Mouse (Mus musculus) kidney, embryonic 15.5 days (tissue): Measurements from ENCODE around the gene Chrng. TPM values are rescaled to one million over a fixed set of nuclear protein-coding genes. Genes with fewer than 3 reads are reported as not detected.
A peak's percentile ranks its signal among the peaks of the same experiment; 100 is the strongest.

Experiments
- ATAC-seq: fragments of 200-750 bp; cut with Nextera tagmentation; replicated peaks from 2 replicates; pipeline ENCODE4 v1.8.0; 2017; ENCODE audit warnings: moderate TSS enrichment; ENCODE audit not compliant: low FRiP score
- H3K27ac ChIP-seq: fragments of 300-500 bp; sonication (generic); 2 replicates; pipeline ENCODE4 v1.5.1; 2015; ENCODE audit warnings: mild to moderate bottlenecking, inconsistent platforms
- H3K27me3 ChIP-seq: fragments of 300-500 bp; sonication (generic); 2 replicates; pipeline ENCODE4 v1.6.1; 2015; ENCODE audit warnings: inconsistent platforms
- H3K36me3 ChIP-seq: fragments of 300-500 bp; sonication (generic); 2 replicates; pipeline ENCODE4 v1.6.1; 2015; ENCODE audit warnings: inconsistent platforms
- H3K4me1 ChIP-seq: fragments of 300-500 bp; sonication (generic); 2 replicates; pipeline ENCODE4 v1.6.1; 2015; ENCODE audit warnings: inconsistent platforms
- H3K4me2 ChIP-seq: fragments of 300-500 bp; sonication (generic); 2 replicates; pipeline ENCODE4 v1.6.1; 2015; ENCODE audit warnings: moderate library complexity, mild to moderate bottlenecking, inconsistent platforms
- H3K4me3 ChIP-seq: fragments of 300-500 bp; sonication (generic); replicated peaks from 2 replicates; pipeline ENCODE4 v1.5.1; 2015; ENCODE audit warnings: mild to moderate bottlenecking, inconsistent platforms
- H3K9ac ChIP-seq: fragments of 300-500 bp; sonication (generic); 2 replicates; pipeline ENCODE4 v1.6.1; 2015; ENCODE audit warnings: mild to moderate bottlenecking, inconsistent platforms
- H3K9me3 ChIP-seq: fragments of 300-500 bp; sonication (generic); replicated peaks from 2 replicates; pipeline ENCODE4 v1.6.1; 2016; ENCODE audit warnings: inconsistent platforms
- WGBS: fragments of 180-500 bp; shearing (Covaris S2); methylation state at CpG from one replicate; pipeline ENCODE4 v1.1.7; 2015; ENCODE audit warnings: mixed read lengths; 5-methylcytosine and 5-hydroxymethylcytosine counted together
- polyA plus RNA-seq: library from polyadenylated mRNA; unstranded; fragments of >200 nt; fragmentation: Nextera tagmentation; extraction: Ambion mirVana; gene quantifications from 2 replicates; pipeline ENCODE4 v1.2.1, GENCODE M21; 2015

The Chrng gene
- 2.0 and 4.3 TPM in 2 replicates for polyA plus RNA-seq

DNA sequence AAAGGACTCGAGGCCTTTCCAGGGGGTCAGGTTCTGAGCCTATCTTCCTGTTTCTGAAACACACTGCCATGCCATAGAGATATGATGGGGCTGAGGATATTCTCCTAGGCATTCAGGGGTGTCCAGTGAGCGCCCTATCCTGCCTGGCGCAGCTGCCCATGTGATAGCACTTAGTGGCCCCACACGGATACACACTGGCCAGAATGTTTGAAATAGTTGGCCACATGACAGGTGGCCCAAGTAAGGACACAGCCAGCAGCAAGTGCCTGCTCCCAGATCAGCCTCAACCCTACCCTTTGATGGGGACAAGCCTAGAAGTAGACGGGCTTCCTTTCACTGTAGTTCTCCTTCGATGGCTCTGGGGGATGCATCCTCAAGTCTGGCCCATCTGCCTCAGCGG, at the start of gene Chrng:
TSS of gene Chrng (plus strand) at position 193 of the 400 bp plus-strand sequence.
- Histone ChIP-seq H3K4me1 (peaks cover 15% of the 10 kb centered on the region), H3K27ac (no peak within 1 kb of the TSS), H3K36me3 (no peaks in the 10 kb centered on the region), H3K9me3 (no peaks in the 10 kb centered on the region), H3K4me2 (no peak within 1 kb of the TSS), H3K9ac (no peak within 1 kb of the TSS), H3K27me3 (peaks cover 28% of the 10 kb centered on the region), H3K4me3 (no peak within 1 kb of the TSS)
- ATAC-seq: no peak
- WGBS: 93% methylated on average over 7 of the region's 7 CpGs

DNA sequence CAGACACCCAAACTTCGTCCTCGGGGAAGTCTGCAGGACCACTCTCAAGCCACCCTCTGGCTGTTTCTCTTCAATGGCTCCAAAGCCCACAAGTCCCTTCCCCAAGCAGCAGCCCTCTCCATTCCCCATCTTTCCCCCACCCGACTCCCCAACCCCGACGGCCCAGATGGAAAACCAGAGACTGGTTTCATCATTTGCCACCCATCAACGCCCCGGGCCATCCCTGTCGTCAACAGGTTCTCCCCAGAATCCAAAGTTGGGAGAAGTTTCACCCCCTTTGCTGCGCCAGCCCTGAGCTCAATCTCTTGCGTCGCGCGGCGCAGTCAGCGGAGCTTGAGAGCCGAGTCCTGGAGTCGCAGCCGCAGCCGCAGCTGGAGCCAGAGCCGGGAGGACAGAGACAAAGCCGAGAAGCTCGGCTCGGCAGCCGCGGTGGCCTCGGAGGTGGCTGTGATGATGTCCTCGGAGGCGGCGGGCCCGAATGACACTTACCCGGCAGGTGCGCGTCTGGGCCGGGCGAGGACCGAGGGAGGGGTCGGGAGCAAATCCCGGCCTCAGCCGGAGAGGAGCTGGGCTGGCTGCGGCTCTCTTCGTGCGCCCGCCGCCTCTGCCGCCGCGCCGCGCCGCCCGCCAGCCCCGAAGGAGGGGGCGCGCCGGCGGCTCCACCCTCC, 48.8 kb upstream of the Chrng start:
- H3K36me3 ChIP-seq: no peaks in the 10 kb centered on the region
- H3K27me3 ChIP-seq: peaks cover 96% of the 10 kb centered on the region
- under 1% methylated on average over 45 of the region's 56 CpGs for WGBS
- H3K4me2 ChIP-seq: peak overlapping the region; percentile 80
- 0 out of 2 replicates have a peak, but pooled peaks have one; percentile 26 for ATAC-seq
- H3K4me1 ChIP-seq: peaks cover 33% of the 10 kb centered on the region
- H3K4me3 ChIP-seq: peak overlapping the region; percentile 44
- H3K9me3 ChIP-seq: no peaks in the 10 kb centered on the region
- no peak overlapping the region for H3K9ac ChIP-seq
- H3K27ac ChIP-seq: no peak overlapping the region

DNA sequence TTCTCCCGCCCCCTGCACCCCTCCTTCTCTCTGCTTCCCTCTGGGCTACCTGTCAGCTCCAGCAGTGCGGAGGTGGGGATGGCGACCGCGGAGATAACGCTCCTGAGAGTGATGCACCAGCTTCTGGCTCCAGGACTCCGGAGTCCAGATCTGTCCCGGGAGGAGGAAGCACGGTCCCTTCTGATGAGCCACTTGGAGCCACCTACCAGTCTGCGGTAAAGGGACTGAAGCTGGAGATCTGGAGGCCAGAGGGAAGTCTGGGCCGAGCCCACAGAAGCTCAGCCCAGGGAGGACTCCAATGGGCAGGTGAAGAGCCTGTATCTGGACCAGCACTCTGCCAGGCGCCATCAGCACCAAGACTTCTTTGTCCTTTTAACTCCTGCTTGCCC, 48.3 kb upstream of the Chrng start, which contains the start of gene Ecel1:
TSS of gene Ecel1 (minus strand) at position 323 of the 389 bp plus-strand sequence.
- Histone ChIP-seq H3K4me3 (peak within 1 kb of the TSS; percentile 44), H3K9me3 (no peaks in the 10 kb centered on the region), H3K4me1 (peaks cover 33% of the 10 kb centered on the region), H3K4me2 (peak within 1 kb of the TSS; percentile 80), H3K27me3 (peaks cover 95% of the 10 kb centered on the region), H3K27ac (no peak within 1 kb of the TSS), H3K36me3 (no peaks in the 10 kb centered on the region), H3K9ac (no peak within 1 kb of the TSS)
- under 1% methylated on average over 12 of the region's 12 CpGs for WGBS
- no peak for ATAC-seq

DNA sequence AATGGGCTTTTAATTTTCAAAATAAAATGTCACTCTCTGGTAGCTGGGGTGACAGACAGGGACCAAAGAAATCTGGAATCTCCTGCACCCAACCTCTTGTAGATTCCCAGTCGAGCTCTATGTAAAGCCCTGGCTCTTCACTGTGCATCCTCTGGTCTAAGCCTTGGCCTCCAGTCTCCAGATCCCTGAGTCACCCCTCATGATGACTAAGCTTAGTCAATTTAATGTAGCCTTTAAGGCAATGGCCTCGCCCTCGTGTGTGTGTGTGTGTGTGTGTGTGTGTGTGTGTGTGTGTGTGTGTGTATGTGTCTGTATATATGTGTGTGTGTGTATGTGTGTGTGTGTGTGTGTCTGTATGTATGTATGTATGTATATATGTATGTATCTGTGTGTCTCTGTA, 45.1 kb upstream of the Chrng start:
- 75% methylated on average over 3 of the region's 3 CpGs for WGBS
- no peak for ATAC-seq

DNA sequence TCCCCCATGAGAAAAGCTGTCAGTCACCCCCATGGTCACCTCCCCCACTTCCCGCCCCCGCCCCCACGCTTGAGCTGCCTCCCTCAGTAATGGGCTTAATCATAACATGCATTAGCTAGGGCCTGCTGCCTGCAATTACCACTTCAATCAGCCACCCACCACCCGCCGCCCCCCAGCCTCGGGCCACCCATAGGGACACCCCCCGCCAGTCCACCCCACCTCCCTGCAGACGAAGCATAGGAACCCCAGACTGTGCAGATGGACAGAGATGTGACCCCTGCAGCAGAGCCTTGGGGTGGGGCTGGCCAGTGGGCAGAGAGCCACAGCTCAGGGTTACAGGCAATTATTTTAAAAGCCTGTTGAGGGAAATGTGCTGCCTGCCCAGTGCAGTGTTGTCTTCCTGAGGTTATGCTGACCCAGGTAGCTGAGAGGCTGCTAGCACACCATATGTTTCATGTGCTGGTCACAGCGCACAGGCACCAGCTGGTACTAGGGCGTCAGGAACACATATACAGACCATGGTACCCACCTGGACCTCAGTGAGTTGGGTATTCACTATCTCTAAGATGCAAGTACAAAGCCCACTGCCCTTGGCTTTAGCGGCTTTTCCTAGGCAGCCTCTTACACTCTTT, 40.2 kb upstream of the Chrng start:
- Histone ChIP-seq H3K9ac (no peak overlapping the region), H3K36me3 (no peaks in the 10 kb centered on the region), H3K4me3 (no peak overlapping the region), H3K9me3 (no peaks in the 10 kb centered on the region), H3K27ac (no peak overlapping the region), H3K4me1 (peaks cover 6% of the 10 kb centered on the region), H3K4me2 (no peak overlapping the region), H3K27me3 (peaks cover 90% of the 10 kb centered on the region)
- 22% methylated on average over 11 of the region's 11 CpGs for WGBS
- ATAC-seq: 0 out of 2 replicates have a peak, but pooled peaks have one; percentile 36

More for the DNA sequence above, 45.1 kb upstream of the Chrng start:
- Histone ChIP-seq H3K27ac (no peak overlapping the region), H3K4me1 (peaks cover 24% of the 10 kb centered on the region), H3K4me3 (no peak overlapping the region), H3K27me3 (peaks cover 92% of the 10 kb centered on the region), H3K4me2 (no peak overlapping the region), H3K9ac (no peak overlapping the region), H3K36me3 (no peaks in the 10 kb centered on the region), H3K9me3 (no peaks in the 10 kb centered on the region)

DNA sequence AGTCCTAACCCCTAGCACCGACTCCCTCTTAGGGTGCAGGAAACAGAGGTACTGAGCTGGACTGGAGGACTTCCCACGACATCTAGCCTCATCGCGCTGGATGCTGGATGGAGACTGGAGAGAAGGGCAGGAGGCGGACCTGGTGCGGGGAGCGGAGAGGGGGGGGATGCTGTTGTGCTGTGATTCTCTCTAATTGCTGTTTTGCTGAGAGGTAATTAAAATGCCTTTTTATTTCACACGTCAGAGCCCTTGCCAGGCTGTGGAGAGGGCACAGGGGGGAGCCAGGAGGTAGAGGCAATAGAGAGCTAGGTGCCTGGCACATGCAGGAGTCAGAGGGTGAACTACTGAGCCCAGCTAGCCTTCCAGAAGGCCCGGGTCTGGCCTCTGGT, 39.7 kb upstream of the Chrng start:
- H3K27me3 ChIP-seq: peaks cover 93% of the 10 kb centered on the region
- 37% methylated on average over 9 of the region's 9 CpGs for WGBS
- H3K4me1 ChIP-seq: peaks cover 8% of the 10 kb centered on the region
- H3K36me3 ChIP-seq: no peaks in the 10 kb centered on the region
- ATAC-seq: no peak
- H3K4me2 ChIP-seq: no peak overlapping the region
- no peak overlapping the region for H3K4me3 ChIP-seq
- H3K27ac ChIP-seq: no peak overlapping the region
- H3K9ac ChIP-seq: no peak overlapping the region
- H3K9me3 ChIP-seq: no peaks in the 10 kb centered on the region

DNA sequence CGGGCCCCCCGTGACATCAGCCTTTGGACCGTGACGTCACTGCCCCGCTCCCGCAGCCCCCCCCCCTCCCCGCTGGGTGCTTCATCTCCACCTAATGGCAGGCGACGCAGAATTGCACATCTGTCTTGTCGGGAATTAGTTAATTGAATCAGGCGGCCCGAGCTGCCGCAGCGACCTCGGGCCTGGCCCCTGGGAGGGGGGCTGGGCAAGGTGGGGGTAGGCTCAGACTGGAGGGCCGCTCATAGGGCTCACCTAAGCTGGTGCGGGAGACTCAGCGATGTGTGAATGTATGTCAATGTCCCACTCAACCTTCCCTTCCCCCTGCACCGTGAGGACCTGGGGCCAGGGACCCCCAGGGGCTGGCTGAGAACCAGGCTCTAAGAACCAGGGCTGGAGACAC, 34.0 kb upstream of the Chrng start:
- no peak for ATAC-seq
- H3K4me3 ChIP-seq: no peak overlapping the region
- WGBS: 9% methylated on average over 18 of the region's 19 CpGs
- peak overlapping the region; percentile 33 for H3K4me2 ChIP-seq
- H3K27me3 ChIP-seq: peaks cover 85% of the 10 kb centered on the region
- H3K27ac ChIP-seq: no peak overlapping the region
- no peak overlapping the region for H3K9ac ChIP-seq
- H3K9me3 ChIP-seq: no peaks in the 10 kb centered on the region
- no peaks in the 10 kb centered on the region for H3K36me3 ChIP-seq
- peaks cover 29% of the 10 kb centered on the region for H3K4me1 ChIP-seq

DNA sequence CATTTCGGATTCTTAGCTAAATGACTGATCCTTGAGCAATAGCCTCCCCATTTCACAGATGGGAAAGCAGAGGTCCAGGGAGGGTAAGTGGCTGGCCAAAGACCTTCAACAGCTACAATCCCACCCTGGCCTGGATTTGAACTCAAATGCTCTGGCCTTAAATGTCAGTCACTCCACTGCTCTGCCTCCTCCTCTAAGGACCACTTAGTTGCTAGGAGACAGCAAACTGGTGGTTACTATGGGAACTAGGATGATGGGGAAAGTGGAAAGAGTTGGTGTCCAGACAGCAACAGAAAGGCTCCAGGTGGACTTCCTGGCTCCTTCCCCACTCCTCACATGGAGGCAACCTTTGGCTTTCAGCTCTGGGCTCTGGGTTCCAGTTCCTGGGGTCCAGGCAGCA, 33.1 kb upstream of the Chrng start:
- Histone ChIP-seq H3K36me3 (no peaks in the 10 kb centered on the region), H3K4me2 (no peak overlapping the region), H3K9ac (no peak overlapping the region), H3K4me3 (no peak overlapping the region), H3K4me1 (peaks cover 38% of the 10 kb centered on the region), H3K27ac (no peak overlapping the region), H3K9me3 (no peaks in the 10 kb centered on the region), H3K27me3 (peaks cover 77% of the 10 kb centered on the region)
- WGBS: 96% methylated on average over 1 of the region's 1 CpGs
- ATAC-seq: no peak

DNA sequence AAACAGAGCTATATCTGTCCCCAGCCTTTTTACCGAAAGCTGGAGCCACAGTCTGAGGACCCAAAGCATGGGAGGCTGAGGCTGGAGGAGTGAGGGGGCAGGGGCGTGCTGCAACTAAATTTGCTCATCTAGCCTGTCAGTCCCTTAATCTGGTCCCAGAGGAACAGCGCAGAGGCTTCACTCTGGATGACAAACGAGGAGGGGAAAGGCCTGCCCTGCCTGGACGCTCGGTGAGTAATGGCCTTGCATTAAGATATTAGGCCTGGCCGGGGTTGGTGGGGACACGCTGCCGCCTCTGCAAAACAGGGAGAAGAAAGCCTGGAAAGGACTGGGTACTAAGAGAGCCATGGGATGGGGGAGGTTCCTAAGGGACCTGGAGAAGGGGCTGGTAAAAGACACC, 32.1 kb upstream of the Chrng start:
- WGBS: 40% methylated on average over 9 of the region's 9 CpGs
- no peak for ATAC-seq
- H3K27me3 ChIP-seq: peaks cover 70% of the 10 kb centered on the region

DNA sequence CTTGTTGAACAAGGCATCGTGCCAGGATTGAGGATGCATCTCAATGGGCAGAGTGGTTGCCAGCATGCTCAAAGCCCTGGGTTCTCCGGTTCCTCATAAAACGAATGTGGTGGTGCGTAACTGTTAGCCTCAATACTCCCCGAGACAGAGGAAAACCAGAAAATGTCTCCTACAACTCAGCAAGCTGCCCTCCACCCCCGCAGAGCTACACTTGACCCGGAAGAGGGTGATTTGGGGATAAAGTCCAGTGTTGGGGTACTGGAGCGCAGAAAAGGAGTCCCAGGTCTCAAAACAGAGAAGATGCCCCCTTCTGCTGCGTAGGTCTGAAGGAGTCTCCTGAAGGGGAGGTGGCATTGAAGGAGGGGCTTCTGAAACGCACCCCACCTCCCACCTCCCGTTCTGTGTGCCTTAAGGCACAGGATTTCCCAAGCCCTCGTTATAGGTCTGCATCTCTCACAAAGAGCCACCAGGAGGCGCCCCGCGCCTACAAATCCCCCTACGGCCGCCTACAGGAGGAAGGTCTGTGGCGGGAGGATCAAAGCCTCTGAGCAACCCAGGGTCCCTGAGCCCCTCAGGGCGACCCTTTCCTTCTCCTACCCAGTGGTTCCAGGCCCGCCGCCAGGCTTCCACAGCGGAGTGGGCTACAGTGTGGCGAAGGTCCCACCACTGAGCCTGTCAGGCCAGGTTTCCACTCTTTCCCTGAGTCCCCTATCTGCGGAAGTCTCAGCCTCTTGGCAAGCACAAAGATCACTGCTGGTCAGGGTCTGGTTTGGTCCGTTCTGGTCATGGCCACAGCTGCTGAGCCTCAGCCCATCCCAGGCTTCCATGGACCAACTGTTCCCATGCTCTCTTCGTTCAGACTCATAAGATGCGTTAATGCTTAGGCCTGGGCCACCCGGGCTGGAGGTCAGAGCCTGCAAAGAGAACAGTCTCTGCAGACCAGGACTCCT, 30.2 kb upstream of the Chrng start:
- peak; percentile 23; the same call in 1 of the 2 replicates for ATAC-seq

More for the DNA sequence above, 32.1 kb upstream of the Chrng start:
- H3K4me3 ChIP-seq: no peak overlapping the region
- H3K27ac ChIP-seq: no peak overlapping the region
- no peak overlapping the region for H3K9ac ChIP-seq
- no peak overlapping the region for H3K4me2 ChIP-seq
- peaks cover 39% of the 10 kb centered on the region for H3K4me1 ChIP-seq
- no peaks in the 10 kb centered on the region for H3K9me3 ChIP-seq
- no peaks in the 10 kb centered on the region for H3K36me3 ChIP-seq

DNA sequence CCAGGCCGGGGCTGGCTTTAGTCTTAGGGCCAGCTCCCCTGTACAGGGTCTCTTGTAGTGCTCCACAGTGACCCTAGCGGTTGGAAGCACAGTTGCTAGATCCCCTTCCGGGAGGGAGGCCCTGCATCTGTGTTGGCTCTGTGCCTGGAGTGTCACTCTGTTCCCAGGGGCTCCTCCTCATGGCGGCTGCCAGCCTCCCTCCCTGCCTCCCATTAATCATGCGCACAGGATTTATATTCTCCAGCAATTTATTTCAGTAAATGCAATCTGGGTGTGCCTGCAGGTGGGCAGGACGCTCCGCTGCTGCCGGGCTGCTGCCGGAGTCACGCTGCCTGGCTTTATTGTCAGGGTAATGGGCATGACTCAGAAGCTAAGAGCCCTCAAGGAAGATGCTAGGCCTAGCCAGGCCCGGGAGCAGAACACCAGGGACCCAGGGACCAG, 28.6 kb upstream of the Chrng start:
- peak overlapping the region; percentile 33 for H3K4me2 ChIP-seq

More for the DNA sequence above, 30.2 kb upstream of the Chrng start:
- H3K4me3 ChIP-seq: no peak overlapping the region
- 21% methylated on average over 28 of the region's 28 CpGs for WGBS
- no peak overlapping the region for H3K27ac ChIP-seq
- peak overlapping the region; percentile 45 for H3K4me2 ChIP-seq
- H3K27me3 ChIP-seq: peaks cover 53% of the 10 kb centered on the region
- peaks cover 39% of the 10 kb centered on the region for H3K4me1 ChIP-seq
- H3K9me3 ChIP-seq: no peaks in the 10 kb centered on the region
- no peak overlapping the region for H3K9ac ChIP-seq
- H3K36me3 ChIP-seq: no peaks in the 10 kb centered on the region

More for the DNA sequence above, 28.6 kb upstream of the Chrng start:
- peak; percentile 83 for ATAC-seq
- Histone ChIP-seq H3K4me3 (no peak overlapping the region), H3K9ac (no peak overlapping the region), H3K4me1 (peaks cover 28% of the 10 kb centered on the region), H3K36me3 (no peaks in the 10 kb centered on the region), H3K27ac (no peak overlapping the region), H3K27me3 (peaks cover 44% of the 10 kb centered on the region), H3K9me3 (no peaks in the 10 kb centered on the region)
- WGBS: 3% methylated on average over 11 of the region's 11 CpGs
